ENCODE assay signal across 11 mouse cellular contexts in the genomic region with DNA sequence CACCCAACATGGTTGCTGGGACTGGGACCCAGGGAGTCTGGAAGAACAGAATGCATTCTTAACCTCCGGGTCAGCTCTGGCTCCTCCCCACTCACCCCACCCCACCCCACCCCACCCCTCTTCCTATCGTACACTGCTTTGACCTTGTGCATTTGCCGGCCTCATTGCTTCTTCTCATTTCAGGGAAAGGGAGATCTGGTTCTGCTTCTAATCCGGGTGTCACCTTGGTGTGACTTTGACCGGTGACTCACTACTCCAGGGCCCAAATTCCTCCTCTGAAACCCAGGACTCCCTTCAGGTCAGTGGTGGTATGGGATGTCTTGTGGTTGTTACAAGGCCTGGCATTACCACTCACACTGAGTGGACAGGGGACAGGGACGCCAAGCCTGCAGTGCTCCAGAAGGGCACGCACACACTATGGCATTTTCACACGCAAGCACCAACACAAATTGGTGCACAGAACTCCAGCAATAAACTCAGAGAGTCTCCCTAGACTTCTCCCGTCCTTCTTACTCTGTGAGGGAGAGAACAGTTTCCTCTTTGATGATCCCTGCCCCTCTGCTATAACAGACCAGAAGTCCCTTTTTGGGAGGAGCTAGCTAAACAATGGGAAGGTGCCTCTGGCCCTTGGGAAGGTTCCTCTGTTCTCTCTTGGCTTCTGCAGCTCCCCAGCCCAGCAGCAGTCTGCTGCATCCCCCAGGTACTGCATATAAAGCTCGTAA. TPM values are rescaled to one million over a fixed set of nuclear protein-coding genes. Genes with fewer than 3 reads are reported as not detected.
DNase-seq lines count a peak whose midpoint lies in the region; ATAC-seq and TF ChIP-seq lines count a peak whose summit lies in the region.
"Had no signal": no experiment of that assay in that cellular context is flagged by ENCODE, and none has a peak within 500 bp of the region (broad histone marks: within the 10 kb centered on the region; RNA-seq: fewer than 3 reads in every experiment).

No protein-coding gene starts in this region.

- peaks cover 5% of the 10 kb centered on the region; the same call in 1 of the 2 replicates for H3K4me1 ChIP-seq in kidney, adult 2 months (ENCODE audit: control insufficient read depth, insufficient read depth, low read length)
- 0 out of 2 replicates have a peak, but pooled peaks cover 7% of the 10 kb centered on the region for H3K4me1 ChIP-seq in kidney, embryonic 14.5 days (ENCODE audit: control insufficient read depth, insufficient read depth, low read length)
- peaks cover 29% of the 10 kb centered on the region for H3K4me1 ChIP-seq in intestine, embryonic 16.5 days (ENCODE audit: control insufficient read depth, insufficient read depth, low read length)
- H3K4me1 ChIP-seq in neural tube, embryonic 12.5 days, result peaks cover 42% of the 10 kb centered on the region
- H3K4me1 ChIP-seq in lung, adult 2 months (ENCODE audit: control insufficient read depth, insufficient read depth, low read length), result no peaks in the 10 kb centered on the region

- H3K9me3 ChIP-seq in kidney, embryonic 14.5 days (ENCODE audit: control insufficient read depth, low read length), result no peaks in the 10 kb centered on the region
- H3K9me3 ChIP-seq in intestine, embryonic 16.5 days (ENCODE audit: control insufficient read depth, low read length), result no peaks in the 10 kb centered on the region
- no peaks in the 10 kb centered on the region for H3K9me3 ChIP-seq in neural tube, embryonic 12.5 days

- no peak for TF ChIP-seq POLR2A in kidney, adult 2 months (IDR thresholded peaks at IDR 0.05; ENCODE audit: low read depth, low read length)
- no peak for TF ChIP-seq POLR2A in lung, adult 2 months (IDR thresholded peaks at IDR 0.05; ENCODE audit: borderline replicate concordance, extremely low read depth, low read depth, low read length)

- WGBS in kidney, adult 2 months, result 39% methylated on average over 10 of the region's 10 CpGs
- 36% methylated on average over 10 of the region's 10 CpGs for WGBS in kidney, embryonic 14.5 days
- WGBS in intestine, embryonic 16.5 days, result 37% methylated on average over 10 of the region's 10 CpGs
- 24% methylated on average over 10 of the region's 10 CpGs for WGBS in neural tube, embryonic 12.5 days
- WGBS in lung, adult 2 months, result 58% methylated on average over 10 of the region's 10 CpGs

- H3K27me3 ChIP-seq in kidney, adult 2 months (replicated peaks; ENCODE audit: control insufficient read depth, insufficient read depth, low read length), result no peaks in the 10 kb centered on the region
- peaks cover 9% of the 10 kb centered on the region for H3K27me3 ChIP-seq in kidney, embryonic 14.5 days (ENCODE audit: control insufficient read depth, insufficient read depth, low read length)
- no peaks in the 10 kb centered on the region for H3K27me3 ChIP-seq in intestine, embryonic 16.5 days (replicated peaks; ENCODE audit: control insufficient read depth, insufficient read depth, low read length)
- peaks cover 67% of the 10 kb centered on the region for H3K27me3 ChIP-seq in neural tube, embryonic 12.5 days (replicated peaks)
- H3K27me3 ChIP-seq: Patski had no signal

- H3K4me2 ChIP-seq in kidney, embryonic 14.5 days (replicated peaks; ENCODE audit: low read depth, low read length), result no peak overlapping the region
- no peak overlapping the region for H3K4me2 ChIP-seq in intestine, embryonic 16.5 days (ENCODE audit: low read depth, low read length)
- peak overlapping the region; percentile 8; the same call in 1 of the 2 replicates for H3K4me2 ChIP-seq in neural tube, embryonic 12.5 days (replicated peaks)

- peak; percentile 56 for DNase-seq in adrenal gland, adult 2 months
- no peak for DNase-seq in adrenal gland, postnatal 4 days (ENCODE audit: low spot score in 2 of 2)
- DNase-seq in kidney, adult 2 months, result peak; percentile 62
- DNase-seq in lung, adult 2 months, result no peak
- no peak for DNase-seq in spleen, postnatal 36 days (ENCODE audit: low spot score in 2 of 2)
- DNase-seq: cerebellum, postnatal 14 days had no signal

- H3K27ac ChIP-seq in kidney, adult 2 months (ENCODE audit: insufficient read depth, low read depth, low read length), result peak overlapping the region; percentile 88
- H3K27ac ChIP-seq in kidney, embryonic 14.5 days (ENCODE audit: low read depth, low read length), result no peak overlapping the region
- H3K27ac ChIP-seq in intestine, embryonic 16.5 days (ENCODE audit: low read length), result peak overlapping the region; percentile 54
- H3K27ac ChIP-seq in neural tube, embryonic 12.5 days, result no peak overlapping the region

- ATAC-seq in kidney, embryonic 14.5 days (ENCODE audit: low FRiP score, low TSS enrichment), result no peak
- peak; percentile 80 for ATAC-seq in intestine, embryonic 16.5 days
- ATAC-seq in neural tube, embryonic 12.5 days (ENCODE audit: low FRiP score, low read depth), result no peak
- ATAC-seq: Patski had no signal

- H3K9ac ChIP-seq in kidney, embryonic 14.5 days (ENCODE audit: low read depth, low read length), result no peak overlapping the region
- H3K9ac ChIP-seq in intestine, embryonic 16.5 days (ENCODE audit: low read depth, low read length), result 0 out of 2 replicates have a peak overlapping the region, but pooled peaks have one; percentile 5
- H3K9ac ChIP-seq in neural tube, embryonic 12.5 days, result no peak overlapping the region

- H3K4me3 ChIP-seq in kidney, adult 2 months (ENCODE audit: insufficient read depth, low read depth, low read length), result no peak overlapping the region
- no peak overlapping the region for H3K4me3 ChIP-seq in kidney, embryonic 14.5 days (ENCODE audit: low read length)
- no peak overlapping the region for H3K4me3 ChIP-seq in intestine, embryonic 16.5 days (ENCODE audit: low read length)
- no peak overlapping the region for H3K4me3 ChIP-seq in neural tube, embryonic 12.5 days
- H3K4me3 ChIP-seq in lung, adult 2 months (replicated peaks; ENCODE audit: extremely low read depth, low read depth, low read length), result no peak overlapping the region
- H3K4me3 ChIP-seq: myocyte had no signal

- 0 out of 2 replicates have a peak, but pooled peaks have one; percentile 4 for TF ChIP-seq CTCF in kidney, adult 2 months (conservative IDR thresholded peaks at IDR 0.05; ENCODE audit: insufficient read depth, insufficient read length, low read depth, low read length)
- TF ChIP-seq CTCF in lung, adult 2 months (IDR thresholded peaks at IDR 0.05; ENCODE audit: insufficient read depth, low read length), result no peak

- no peaks in the 10 kb centered on the region; the same call in 1 of the 2 replicates for H3K36me3 ChIP-seq in kidney, adult 2 months (ENCODE audit: control insufficient read depth, insufficient read depth, low read length)
- no peaks in the 10 kb centered on the region for H3K36me3 ChIP-seq in kidney, embryonic 14.5 days (ENCODE audit: control insufficient read depth, insufficient read depth, low read length)
- no peaks in the 10 kb centered on the region for H3K36me3 ChIP-seq in intestine, embryonic 16.5 days (ENCODE audit: control insufficient read depth, insufficient read depth, low read length)
- H3K36me3 ChIP-seq in neural tube, embryonic 12.5 days, result no peaks in the 10 kb centered on the region

RNA-seq across cellular contexts. Expression of a gene that starts 9.2 kb away (rescaled TPM):
- total RNA-seq in adrenal gland, adult 2 months (2021), result 1 to 10 TPM in 1 of 2 experiments, under 1 TPM in 1; 0.35 to 1.8 TPM
- 3.0 and 4.3 TPM in 2 replicates for polyA plus RNA-seq in adrenal gland, adult 2 months (2012; rRNA removed)
- total RNA-seq in adrenal gland, postnatal 4 days (2021), result 10 to 100 TPM in 1 of 2 experiments, 1 to 10 TPM in 1; 9.1 to 16.9 TPM
- polyA plus RNA-seq in kidney, adult 2 months (2012; rRNA removed), result 239 and 257 TPM in 2 replicates
- 3.2 and 6.2 TPM in 2 replicates for polyA plus RNA-seq in kidney, embryonic 14.5 days (2014; fragmentation: Nextera tagmentation; extraction: Ambion mirVana)
- 55.9 and 65.6 TPM in 2 replicates for polyA plus RNA-seq in intestine, embryonic 16.5 days (2015; fragmentation: Nextera tagmentation; extraction: Ambion mirVana)
- 2.7 and 4.7 TPM in 2 replicates for polyA plus RNA-seq in neural tube, embryonic 12.5 days (2016; fragmentation: Nextera tagmentation; extraction: Ambion mirVana)
- 0.60 and 1.3 TPM in 2 replicates for polyA plus RNA-seq in lung, adult 2 months (2012; rRNA removed)
- polyA plus RNA-seq: myocyte had no signal

RNA-seq across cellular contexts. Expression of a gene that starts 45.9 kb away (rescaled TPM):
- total RNA-seq in adrenal gland, adult 2 months (2021), result 1 to 10 TPM; 2.9 to 4.4 TPM
- 1.5 and 2.0 TPM in 2 replicates for polyA plus RNA-seq in adrenal gland, adult 2 months (2012; rRNA removed)
- 1 to 10 TPM; 3.9 to 6.0 TPM for total RNA-seq in adrenal gland, postnatal 4 days (2021)
- 0.12 and 0.27 TPM in 2 replicates for polyA plus RNA-seq in kidney, adult 2 months (2012; rRNA removed)
- polyA plus RNA-seq in kidney, embryonic 14.5 days (2014; fragmentation: Nextera tagmentation; extraction: Ambion mirVana), result not detected in 2 replicates
- 0.48 and 0.56 TPM in 2 replicates for polyA plus RNA-seq in intestine, embryonic 16.5 days (2015; fragmentation: Nextera tagmentation; extraction: Ambion mirVana)
- 48.5 and 51.4 TPM in 2 replicates for polyA plus RNA-seq in neural tube, embryonic 12.5 days (2016; fragmentation: Nextera tagmentation; extraction: Ambion mirVana)
- polyA plus RNA-seq in lung, adult 2 months (2012; rRNA removed), result 0.12 and 0.19 TPM in 2 replicates
- polyA plus RNA-seq: myocyte, Patski had no signal

Comparison
In these comparisons a context has a peak if more than half of its experiments do, and no peak if none do; other contexts are left out.
1. DNase-seq: peak in adrenal gland, adult 2 months (single experiment) and kidney, adult 2 months (single experiment); none in adrenal gland, postnatal 4 days (0 of 2), lung, adult 2 months (single experiment) and spleen, postnatal 36 days (0 of 2).
2. H3K27ac ChIP-seq: peak in kidney, adult 2 months (single experiment) and intestine, embryonic 16.5 days (single experiment); none in kidney, embryonic 14.5 days (single experiment) and neural tube, embryonic 12.5 days (single experiment).
3. RNA of a gene that starts 45.9 kb away (polyA plus RNA-seq): 48.5 to 51.4 TPM in neural tube, embryonic 12.5 days; 1.5 to 2.0 TPM in adrenal gland, adult 2 months, 0.48 to 0.56 TPM in intestine, embryonic 16.5 days, 0.12 to 0.27 TPM in kidney, adult 2 months, 0.12 to 0.19 TPM in lung, adult 2 months and not detected in kidney, embryonic 14.5 days; every median in the first group is over 10 times any median in the second.